Mouse (Mus musculus): ENCODE results near the gene Cbll1.

DNA sequence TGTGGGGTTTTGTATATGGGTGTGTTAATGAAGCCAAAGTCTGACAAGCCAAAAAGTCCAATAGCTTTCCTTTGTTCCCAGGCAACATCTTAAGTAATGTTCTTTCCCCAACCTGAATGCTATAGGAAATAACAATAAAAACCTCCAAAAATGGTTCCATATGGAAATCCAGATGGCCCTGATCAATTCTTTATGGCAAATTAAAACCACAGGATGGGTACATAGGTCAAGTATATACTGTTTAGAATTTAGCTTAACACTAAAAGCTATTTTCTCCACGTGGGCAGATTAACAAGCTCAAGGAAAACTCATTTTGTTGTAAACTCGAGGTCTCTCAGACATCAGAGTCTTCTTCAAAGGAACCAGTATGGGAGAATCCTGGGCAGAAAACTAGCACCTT, 45.8 kb upstream of the Cbll1 start:
- TF ChIP-seq CTCF (IDR thresholded peaks at IDR 0.05; ENCODE audit: low read depth, low read length) (no peak), GATA1 (IDR thresholded peaks at IDR 0.05; ENCODE audit: borderline replicate concordance, low read length) (no peak), TAL1 (conservative IDR thresholded peaks at IDR 0.05; ENCODE audit: low read depth, low read length) (no peak)
